Mouse (Mus musculus) right cerebral cortex, postnatal 4 days (tissue): Measurements from ENCODE around the gene Mip.
A peak's percentile ranks its signal among the peaks of the same experiment; 100 is the strongest.
"Not testable (repeated sequence)": the region's sequence is repeated elsewhere in the genome, so short reads cannot be mapped to it uniquely, and the experiment has no call there.

Experiments used
- DNase-seq: peaks from one replicate; pipeline ENCODE4 v3.0.0-alpha.2; 2022

The Mip gene

DNA sequence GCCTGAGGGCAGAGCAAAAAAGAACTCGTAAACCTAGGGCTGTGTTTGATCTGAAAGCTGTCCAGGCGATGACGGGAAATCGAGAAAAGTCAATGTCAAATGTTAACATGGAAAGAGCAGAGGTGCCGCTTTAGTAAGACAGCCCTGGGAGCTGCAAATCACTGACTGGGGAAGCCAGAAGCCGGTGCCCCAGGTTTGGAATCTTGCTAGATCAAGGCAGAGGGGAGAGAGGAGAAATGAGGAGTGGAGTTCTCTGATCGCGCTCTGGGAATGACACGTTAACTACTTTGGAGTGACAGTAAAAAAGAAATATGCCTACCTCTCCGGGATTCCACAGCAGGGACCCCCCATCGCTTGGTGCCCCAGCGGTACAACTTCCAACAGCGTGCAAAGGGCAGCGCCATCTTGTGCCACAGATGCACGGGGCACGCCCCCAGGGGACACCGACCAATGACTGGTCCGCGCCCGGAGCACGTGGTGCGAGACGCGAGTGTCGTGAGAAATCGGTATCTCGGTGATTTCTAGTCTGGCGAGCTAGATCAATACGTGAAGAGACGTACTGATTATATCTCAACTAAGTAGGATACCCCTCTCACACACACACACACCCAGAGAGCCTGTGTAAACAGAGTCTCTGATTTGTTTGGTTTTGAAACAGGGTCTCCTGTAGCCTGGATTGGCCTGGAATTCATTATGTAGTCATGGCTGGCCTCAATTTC lies 14.1 kb upstream of the Mip start, which contains the start of gene Spryd4:
Gene Spryd4, minus strand, starts transcription at position 418 of the 719 bp plus-strand sequence.
- DNase-seq = peak; percentile 89

DNA sequence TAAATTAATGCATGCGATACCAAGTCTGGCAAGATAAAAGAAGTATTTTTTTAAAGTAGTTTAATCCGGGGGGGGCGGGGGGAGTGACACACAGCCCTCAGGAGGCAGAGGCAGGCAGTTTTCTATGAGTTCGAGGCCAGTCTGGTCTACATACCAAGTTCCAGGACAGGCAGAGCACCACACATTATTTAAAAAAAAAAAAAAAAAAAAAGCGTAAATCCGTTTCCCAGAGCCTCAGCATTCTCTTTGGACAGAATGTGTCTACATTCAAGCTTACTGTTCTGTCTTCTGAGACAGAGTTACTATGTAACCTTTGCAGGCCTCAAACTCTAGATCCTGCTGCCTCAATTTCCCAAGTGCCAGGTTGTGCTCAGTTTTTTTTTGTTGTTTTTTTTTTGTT lies 13.5 kb upstream of the Mip start:
- DNase-seq = no peak

DNA sequence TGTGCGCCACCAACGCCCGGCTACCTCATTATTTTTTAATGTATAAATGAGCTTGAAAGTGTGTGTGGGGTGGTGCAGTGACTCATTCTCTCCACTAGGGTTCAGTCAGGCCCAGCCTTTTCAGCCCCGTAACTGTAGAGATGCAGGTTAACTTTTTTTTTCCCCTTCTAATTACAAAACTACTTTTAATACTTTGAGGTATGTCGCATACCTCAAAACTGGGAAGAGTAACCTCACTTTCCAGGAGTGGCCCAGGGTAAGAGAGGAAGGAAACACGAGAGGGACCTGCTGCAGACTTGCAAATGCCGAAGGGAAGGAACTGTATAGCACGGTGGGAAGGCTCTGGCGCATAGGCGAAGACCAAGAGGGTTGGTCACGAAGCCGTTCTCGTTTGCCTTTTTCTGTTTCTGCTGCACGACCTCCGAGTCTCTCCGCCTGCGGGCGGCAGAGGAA lies 12.7 kb upstream of the Mip start:
- DNase-seq = peak; percentile 39

DNA sequence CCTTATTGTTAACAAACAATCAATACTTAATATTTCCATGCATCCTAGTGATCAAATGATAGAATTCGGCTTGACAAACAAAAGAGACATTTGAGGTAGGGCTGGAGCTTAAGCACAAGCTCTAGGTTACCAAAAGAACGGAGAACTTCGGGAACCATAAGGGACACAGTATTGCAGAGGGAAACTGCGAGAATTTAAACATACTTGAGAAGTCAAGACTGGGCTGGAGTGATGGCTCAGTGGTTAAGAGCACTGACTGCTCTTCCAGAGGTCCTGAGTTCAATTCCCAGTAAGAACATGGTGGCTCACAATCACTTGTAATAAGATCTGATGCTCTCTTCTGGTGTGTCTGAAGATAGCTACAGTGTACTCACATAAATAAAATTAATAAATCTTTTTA lies 11.5 kb upstream of the Mip start:
- not testable (repeated sequence) for DNase-seq

- DNase-seq = no peak
These were observed 10.7 kb upstream of the Mip start for GRCm38 (mm10) chr10:128214981-128215380.

GRCm38 (mm10) chr10:128218387-128219117 lies 7.1 kb upstream of the Mip start:
- DNase-seq = no peak

DNA sequence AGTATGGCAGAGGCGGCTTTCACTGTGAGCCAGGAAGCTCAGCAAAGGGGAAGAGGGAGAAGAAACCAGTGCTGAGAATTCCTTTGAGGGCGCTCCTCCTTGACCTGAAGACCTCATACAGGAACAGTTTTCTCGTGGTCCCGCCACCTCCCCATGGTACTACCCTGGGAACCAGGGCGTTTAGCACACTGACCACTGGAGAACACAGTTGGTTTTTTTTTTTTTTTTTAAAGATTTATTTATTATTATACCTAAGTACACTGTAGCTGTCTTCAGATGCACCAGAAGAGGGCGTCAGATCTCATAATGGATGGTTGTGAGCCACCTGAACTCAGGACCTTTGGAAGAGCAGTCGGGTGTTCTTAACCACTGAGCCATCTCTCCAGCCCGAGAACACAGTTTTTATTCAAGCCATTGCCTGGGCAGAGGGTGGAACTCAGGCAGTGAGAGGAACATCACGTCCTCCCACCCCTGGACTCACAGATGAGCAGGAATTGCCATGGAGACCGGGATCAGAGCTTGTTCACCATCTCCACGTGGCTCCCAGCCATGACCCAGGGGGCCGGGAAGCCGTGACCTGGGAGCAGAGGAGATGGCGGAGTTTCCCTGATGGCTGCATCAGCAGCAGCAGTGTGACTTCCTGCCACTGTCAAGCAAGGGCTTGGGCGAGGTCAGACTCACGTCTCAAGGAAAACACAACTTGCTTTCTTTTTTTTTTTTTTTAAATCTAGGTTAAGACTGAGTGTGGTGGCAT lies 3.9 kb upstream of the Mip start:
- DNase-seq = no peak

GRCm38 (mm10) chr10:128225064-128225463 lies 574 bp upstream of the Mip start:
- DNase-seq = no peak

- no peak for DNase-seq
These were observed 2.0 kb downstream of the Mip start for GRCm38 (mm10) chr10:128227592-128227991.

- no peak for DNase-seq
These were observed 2.4 kb downstream of the Mip start for GRCm38 (mm10) chr10:128228009-128228408.

- no peak for DNase-seq
These were observed 4.9 kb downstream of the Mip start for GRCm38 (mm10) chr10:128230582-128230981.

GRCm38 (mm10) chr10:128231146-128231545 lies 5.5 kb downstream of the Mip start:
- no peak for DNase-seq

GRCm38 (mm10) chr10:128231697-128232419 lies 6.2 kb downstream of the Mip start, which contains the start of gene Timeless:
Timeless (plus strand) TSS chr10:128232065.
- peak; percentile 89 for DNase-seq

- no peak for DNase-seq
These were observed 6.9 kb downstream of the Mip start for GRCm38 (mm10) chr10:128232420-128232985.

GRCm38 (mm10) chr10:128236321-128236720 lies 10.7 kb downstream of the Mip start:
- no peak for DNase-seq

DNA sequence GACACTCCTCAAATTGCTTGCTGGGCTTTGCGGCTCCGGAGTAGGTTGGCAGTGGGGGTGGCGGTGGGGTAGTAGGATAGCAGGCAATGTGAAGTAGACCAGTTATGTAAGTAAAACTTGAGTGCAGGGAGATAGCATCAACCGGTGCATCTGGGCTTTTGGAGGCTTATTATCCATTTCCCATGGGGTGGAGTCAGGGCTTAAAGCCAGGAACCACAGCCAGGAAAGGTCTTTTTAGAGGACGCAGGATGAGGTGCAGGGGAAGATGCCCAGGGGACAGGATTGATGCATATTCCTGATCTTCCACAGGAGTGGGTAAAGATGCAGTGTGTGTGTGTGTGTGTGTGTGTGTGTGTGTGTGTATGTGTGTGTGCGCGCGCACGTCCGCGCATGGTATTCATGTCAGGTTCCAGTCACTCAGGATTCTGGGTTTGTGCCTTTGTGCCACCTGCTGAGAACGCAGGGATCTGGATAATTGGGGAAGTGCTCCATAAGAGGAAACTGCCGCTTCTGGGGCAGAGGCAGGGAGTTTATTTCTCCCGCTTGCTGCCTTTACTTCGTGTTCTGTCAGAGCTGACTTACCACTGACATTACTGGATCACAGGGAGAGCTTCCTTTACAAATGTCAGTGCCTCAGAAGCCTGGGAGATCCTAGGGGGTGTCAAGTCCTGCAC lies 12.3 kb downstream of the Mip start:
- DNase-seq = no peak

- no peak for DNase-seq
These were observed 13.5 kb downstream of the Mip start for GRCm38 (mm10) chr10:128239140-128239539.

GRCm38 (mm10) chr10:128240131-128240530 lies 14.5 kb downstream of the Mip start:
- no peak for DNase-seq

GRCm38 (mm10) chr10:128243252-128243651 lies 17.6 kb downstream of the Mip start:
- no peak for DNase-seq

DNA sequence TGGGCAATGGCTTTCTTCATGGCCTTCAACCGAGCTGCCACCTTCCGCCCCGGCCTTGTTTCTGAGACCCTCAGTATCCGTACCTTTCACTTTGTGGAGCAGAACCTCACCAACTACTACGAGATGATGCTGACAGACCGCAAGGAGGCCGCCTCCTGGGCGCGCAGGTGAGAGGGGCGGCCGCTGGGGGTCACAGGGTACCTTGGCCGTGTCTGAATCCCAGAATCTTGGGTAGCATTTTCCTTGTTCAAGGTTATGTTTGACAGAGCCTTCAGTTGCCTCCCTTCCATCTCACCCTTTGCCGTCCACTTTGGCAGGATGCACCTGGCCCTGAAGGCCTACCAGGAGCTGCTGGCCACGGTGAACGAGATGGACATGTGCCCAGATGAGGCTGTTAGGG lies 18.5 kb downstream of the Mip start:
- no peak for DNase-seq

- no peak for DNase-seq
These were observed 21.5 kb downstream of the Mip start for GRCm38 (mm10) chr10:128247020-128247732.
